Mouse (Mus musculus) kidney, postnatal 0 days (tissue): ENCODE measurements around the gene Tmem87b. TPM values are rescaled to one million over a fixed set of nuclear protein-coding genes. Genes with fewer than 3 reads are reported as not detected.

Experiments
- ATAC-seq: fragments of 200-750 bp; cut with Nextera tagmentation; replicated peaks from 2 replicates; pipeline ENCODE4 v1.8.0; 2017; ENCODE audit warnings: low read depth, moderate number of reproducible peaks, moderate TSS enrichment, moderate library complexity; ENCODE audit not compliant: low FRiP score
- DNase-seq: peaks from one replicate; pipeline ENCODE4 v3.0.0-alpha.2; 2016; ENCODE audit warnings: low spot score
- H3K27ac ChIP-seq: fragments of 300-500 bp; sonication (generic); 2 replicates; pipeline ENCODE4 v1.5.1; 2014; ENCODE audit warnings: mild to moderate bottlenecking
- H3K27me3 ChIP-seq: fragments of 300-500 bp; sonication (generic); 2 replicates; pipeline ENCODE4 v1.6.1; 2014; ENCODE audit warnings: low read length, mixed read lengths; ENCODE audit not compliant: insufficient read depth
- H3K36me3 ChIP-seq: fragments of 300-500 bp; sonication (generic); 2 replicates; pipeline ENCODE4 v1.6.1; 2014; ENCODE audit warnings: low read length, mixed read lengths; ENCODE audit not compliant: insufficient read depth
- H3K4me1 ChIP-seq: fragments of 300-500 bp; sonication (generic); replicated peaks from 2 replicates; pipeline ENCODE4 v1.6.1; 2014; ENCODE audit warnings: antibody characterized with exemption, low read length, mixed read lengths; ENCODE audit not compliant: insufficient read depth
- H3K4me2 ChIP-seq: fragments of 300-500 bp; sonication (generic); 2 replicates; pipeline ENCODE4 v1.6.1; 2014; ENCODE audit warnings: mild to moderate bottlenecking, low read length, moderate library complexity, mixed read lengths
- H3K4me3 ChIP-seq: fragments of 300-500 bp; sonication (generic); replicated peaks from 2 replicates; pipeline ENCODE4 v1.5.1; 2014; ENCODE audit warnings: low read depth, low read length
- H3K9ac ChIP-seq: fragments of 300-500 bp; sonication (generic); 2 replicates; pipeline ENCODE4 v1.6.1; 2014; ENCODE audit warnings: low read depth, low read length
- H3K9me3 ChIP-seq: fragments of 300-500 bp; sonication (generic); replicated peaks from 2 replicates; pipeline ENCODE4 v1.6.1; 2016; ENCODE audit warnings: low read length, inconsistent platforms, mixed read lengths
- CTCF ChIP-seq: IDR thresholded peaks from 2 replicates; pipeline ENCODE4 v1.5.1; 2016; ENCODE audit warnings: antibody characterized with exemption, low read depth, mild to moderate bottlenecking, moderate library complexity
- whole genome bisulfite sequencing: fragments of 180-500 bp; shearing (Covaris S2); extraction: QIAGEN DNeasy Blood & Tissue Kit; methylation state at CpG from one replicate; pipeline ENCODE4 v1.1.7; 2014; 5-methylcytosine and 5-hydroxymethylcytosine counted together
- polyA plus RNA-seq: library from polyadenylated mRNA; unstranded; fragments of >200 nt; fragmentation: Nextera tagmentation; extraction: Ambion mirVana; gene quantifications from 2 replicates; pipeline ENCODE4 v1.2.1, GENCODE M21; 2015

The Tmem87b gene
- polyA plus RNA-seq, 1 experiment from 2014 or later = 33.1 TPM

DNA sequence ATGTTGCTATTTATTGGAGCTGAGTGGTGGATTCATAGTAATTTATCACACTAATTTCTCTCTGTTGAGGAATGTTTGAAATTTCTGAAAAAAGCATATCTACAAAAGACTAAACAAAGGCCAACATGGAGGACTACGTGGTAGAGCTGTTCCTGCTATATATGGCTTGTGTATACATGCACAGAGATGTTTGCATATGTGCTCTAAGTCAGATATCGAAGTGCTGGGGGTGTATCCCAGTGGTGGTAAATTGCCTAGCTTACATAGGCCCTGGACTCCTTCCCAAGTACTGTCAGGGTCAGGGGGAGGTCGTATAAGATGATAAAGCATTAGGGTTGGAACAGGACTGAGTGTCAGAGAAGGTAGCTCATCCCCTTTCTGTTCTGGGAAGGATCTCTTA, 14.7 kb downstream of the Tmem87b start:
- no peaks in the 10 kb centered on the region for H3K9me3 ChIP-seq
- H3K4me2 ChIP-seq = no peak overlapping the region
- H3K4me1 ChIP-seq = no peaks in the 10 kb centered on the region
- no peak overlapping the region for H3K9ac ChIP-seq
- TF ChIP-seq CTCF = no peak
- no peak overlapping the region for H3K27ac ChIP-seq
- WGBS = 82% methylated on average over 3 of the region's 3 CpGs
- peaks cover 37% of the 10 kb centered on the region for H3K36me3 ChIP-seq
- H3K4me3 ChIP-seq = no peak overlapping the region
- no peaks in the 10 kb centered on the region for H3K27me3 ChIP-seq
- no peak for DNase-seq
- no peak for ATAC-seq

GRCm38 (mm10) chr2:128833035-128833434, 15.1 kb downstream of the Tmem87b start:
- ATAC-seq (peak; percentile 80), DNase-seq (no peak)
- Histone ChIP-seq H3K27me3 (no peaks in the 10 kb centered on the region), H3K9ac (no peak overlapping the region), H3K4me3 (no peak overlapping the region), H3K4me2 (no peak overlapping the region), H3K4me1 (no peaks in the 10 kb centered on the region), H3K27ac (no peak overlapping the region), H3K36me3 (peaks cover 39% of the 10 kb centered on the region), H3K9me3 (no peaks in the 10 kb centered on the region)
- 93% methylated on average over 2 of the region's 2 CpGs for WGBS
- TF ChIP-seq CTCF = no peak

GRCm38 (mm10) chr2:128833435-128833834, 15.5 kb downstream of the Tmem87b start:
- ATAC-seq = no peak
- H3K4me1 ChIP-seq = no peaks in the 10 kb centered on the region
- TF ChIP-seq CTCF = no peak
- no peaks in the 10 kb centered on the region for H3K27me3 ChIP-seq
- WGBS = 91% methylated on average over 2 of the region's 2 CpGs
- no peaks in the 10 kb centered on the region for H3K9me3 ChIP-seq
- H3K36me3 ChIP-seq = peaks cover 39% of the 10 kb centered on the region
- DNase-seq = no peak
- H3K9ac ChIP-seq = no peak overlapping the region
- H3K27ac ChIP-seq = no peak overlapping the region
- H3K4me3 ChIP-seq = no peak overlapping the region
- no peak overlapping the region for H3K4me2 ChIP-seq

DNA sequence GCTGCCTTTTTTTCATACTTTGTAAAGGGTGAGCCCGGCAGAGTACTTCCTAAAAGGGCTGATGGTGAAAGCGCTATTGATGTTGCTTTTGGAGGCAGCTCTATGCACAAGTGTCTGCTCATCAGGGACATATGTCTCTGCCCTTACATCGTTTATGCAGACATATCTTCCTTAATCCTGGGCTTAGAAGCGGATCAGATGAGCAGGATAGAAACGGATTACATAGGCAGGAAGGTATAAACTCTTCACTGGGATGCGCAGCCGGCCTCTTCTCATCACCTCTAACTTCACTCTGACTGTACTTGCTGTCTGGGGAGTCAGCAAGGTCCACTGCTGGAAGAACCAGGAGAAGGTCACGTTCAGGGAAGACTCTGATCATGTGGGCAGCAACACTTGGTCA, 19.6 kb downstream of the Tmem87b start:
- Histone ChIP-seq H3K36me3 (peaks cover 36% of the 10 kb centered on the region), H3K27me3 (no peaks in the 10 kb centered on the region), H3K9ac (no peak overlapping the region), H3K4me1 (no peaks in the 10 kb centered on the region), H3K4me2 (no peak overlapping the region), H3K4me3 (no peak overlapping the region), H3K27ac (no peak overlapping the region), H3K9me3 (no peaks in the 10 kb centered on the region)
- DNase-seq (no peak), ATAC-seq (no peak)
- 87% methylated on average over 8 of the region's 8 CpGs for WGBS
- no peak for TF ChIP-seq CTCF

DNA sequence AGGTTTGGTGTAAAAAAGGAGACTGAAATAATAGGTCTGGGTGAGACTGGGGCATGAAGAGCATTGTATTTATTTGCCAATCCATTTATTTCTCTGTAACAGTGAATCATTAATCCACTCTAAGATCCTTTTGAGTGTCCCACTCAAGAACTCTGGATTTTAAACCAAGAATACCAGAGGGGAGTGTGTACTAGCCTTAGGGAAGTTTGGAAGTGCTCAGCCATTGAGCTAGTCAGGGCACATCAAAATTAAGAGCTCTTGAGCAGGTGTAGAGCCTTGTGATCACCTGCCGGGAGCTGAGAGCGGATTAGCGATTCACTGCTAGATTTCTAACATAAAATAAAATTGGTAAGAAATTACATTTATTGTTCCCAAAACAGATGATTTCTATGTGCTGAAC, 20.7 kb downstream of the Tmem87b start:
- DNase-seq = no peak
- H3K9ac ChIP-seq = no peak overlapping the region
- no peak for ATAC-seq
- no peaks in the 10 kb centered on the region for H3K4me1 ChIP-seq
- H3K36me3 ChIP-seq = peaks cover 40% of the 10 kb centered on the region
- WGBS = 94% methylated on average over 3 of the region's 3 CpGs
- no peak overlapping the region for H3K27ac ChIP-seq
- TF ChIP-seq CTCF = no peak
- H3K9me3 ChIP-seq = no peaks in the 10 kb centered on the region
- no peaks in the 10 kb centered on the region for H3K27me3 ChIP-seq
- H3K4me3 ChIP-seq = no peak overlapping the region
- no peak overlapping the region for H3K4me2 ChIP-seq

- WGBS = 86% methylated on average over 2 of the region's 2 CpGs
- DNase-seq (no peak), ATAC-seq (no peak)
- H3K27me3 ChIP-seq = no peaks in the 10 kb centered on the region
- H3K36me3 ChIP-seq = peaks cover 44% of the 10 kb centered on the region
- no peaks in the 10 kb centered on the region for H3K4me1 ChIP-seq
- TF ChIP-seq CTCF = no peak
- no peak overlapping the region for H3K27ac ChIP-seq
- H3K4me3 ChIP-seq = no peak overlapping the region
- H3K4me2 ChIP-seq = no peak overlapping the region
- no peak overlapping the region for H3K9ac ChIP-seq
- no peaks in the 10 kb centered on the region for H3K9me3 ChIP-seq
Measured at GRCm38 (mm10) chr2:128839501-128839900, 21.6 kb downstream of the Tmem87b start.

DNA sequence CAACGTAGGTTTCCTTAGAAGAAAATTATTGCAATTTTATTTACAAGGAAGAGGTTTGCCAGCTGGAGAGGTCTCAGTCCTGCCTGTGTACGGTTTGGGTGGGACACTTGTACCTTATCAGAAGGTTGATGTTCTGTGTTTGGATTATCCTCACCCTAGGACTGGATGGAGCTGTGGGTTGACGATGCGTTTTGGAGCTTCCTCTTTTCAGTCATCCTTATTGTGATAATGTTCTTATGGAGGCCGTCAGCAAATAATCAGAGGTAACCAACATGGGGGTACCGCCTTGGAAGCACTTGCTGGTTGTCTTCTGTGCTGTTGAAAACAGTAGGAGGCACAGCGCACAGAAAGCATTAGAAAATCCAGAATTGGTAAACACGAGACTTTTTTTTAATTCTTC, 24.5 kb downstream of the Tmem87b start:
- WGBS = 91% methylated on average over 8 of the region's 8 CpGs
- Histone ChIP-seq H3K27me3 (no peaks in the 10 kb centered on the region), H3K36me3 (peaks cover 51% of the 10 kb centered on the region), H3K4me1 (no peaks in the 10 kb centered on the region), H3K4me2 (no peak overlapping the region), H3K4me3 (no peak overlapping the region), H3K9ac (no peak overlapping the region), H3K27ac (no peak overlapping the region), H3K9me3 (no peaks in the 10 kb centered on the region)
- ATAC-seq = no peak
- no peak for DNase-seq
- TF ChIP-seq CTCF = no peak
